Mouse (Mus musculus) lung, adult 2 months (tissue): Measurements from ENCODE around the gene Olfr1036.

Source experiments
- CTCF ChIP-seq: fragments of 200-500 bp; IDR thresholded peaks from 2 replicates; pipeline ENCODE4 v1.5.1; 2011; ENCODE audit warnings: mild to moderate bottlenecking, low read length, control low read depth; ENCODE audit not compliant: insufficient read depth
- POLR2A ChIP-seq: fragments of 200-500 bp; IDR thresholded peaks from 2 replicates; pipeline ENCODE4 v1.6.1; 2011; ENCODE audit warnings: low read depth, mild to moderate bottlenecking, control low read depth, low read length, borderline replicate concordance; ENCODE audit errors: extremely low read depth

GRCm38 (mm10) chr2:86087285-86087684 lies 13.5 kb downstream of the Olfr1036 start, which contains the start of gene Olfr1037:
- no peak for TF ChIP-seq POLR2A
- no peak for TF ChIP-seq CTCF
